Mouse (Mus musculus) effector memory CD4-positive, alpha-beta T cell, adult 5 months (primary cell): ENCODE results near the gene Radil. TPM values are rescaled to one million over a fixed set of nuclear protein-coding genes. Genes with fewer than 3 reads are reported as not detected.

ENCODE experiments used
- polyA plus RNA-seq: library from polyadenylated mRNA; unstranded; fragments of 100-300 nt; shearing (Covaris generic); gene quantifications from one replicate; pipeline ENCODE4 v1.2.1, GENCODE M21; 2017

Radil gene
- polyA plus RNA-seq: not detected

GRCm38 (mm10) chr5:142550706-142551652 is at the start of gene Radil:
TSS of gene Radil (minus strand) at chr5:142551098.

GRCm38 (mm10) chr5:142529915-142530314 is 21.0 kb downstream of the Radil start, which contains the start of gene Papolb:
TSS of gene Papolb (minus strand) at chr5:142530076.

GRCm38 (mm10) chr5:142463461-142464454 is 87.1 kb downstream of the Radil start, which contains the start of gene Ap5z1:
TSS of gene Ap5z1 (plus strand) at chr5:142463944.

Other genes with a start within 250 kb of the Radil start
- gene Foxk1, start 149.6 kb downstream of the Radil start, polyA plus RNA-seq: 11.8 TPM
- gene Ap5z1, start 87.2 kb downstream of the Radil start, polyA plus RNA-seq: 19.6 TPM
- not detected for gene Papolb, start 21.0 kb downstream of the Radil start, polyA plus RNA-seq
- gene Mmd2, start 57.7 kb upstream of the Radil start, polyA plus RNA-seq: not detected
- gene Wipi2, start 76.6 kb upstream of the Radil start, polyA plus RNA-seq: 57.8 TPM
- 0.75 TPM for gene Slc29a4, start 141.4 kb upstream of the Radil start, polyA plus RNA-seq